Mouse (Mus musculus) ES-Bruce4 (cell line): ENCODE results near the gene Epn3.

Experiments used
- EP300 ChIP-seq: IDR thresholded peaks from 2 replicates; pipeline ENCODE4 v1.6.1; 2011; ENCODE audit warnings: low read depth, low read length; ENCODE audit not compliant: insufficient read depth
- POLR2A ChIP-seq: IDR thresholded peaks from one replicate; pipeline ENCODE4 v1.8.1; 2011; ENCODE audit warnings: low read length; ENCODE audit not compliant: insufficient read depth

- TF ChIP-seq POLR2A (no peak), EP300 (no peak)
These were observed 21.6 kb upstream of the Epn3 start, which contains the start of gene Mycbpap for GRCm38 (mm10) chr11:94521219-94521843.
